Mouse (Mus musculus): ENCODE results near the gene Dnm2. TPM values are rescaled to one million over a fixed set of nuclear protein-coding genes. Genes with fewer than 3 reads are reported as not detected.
"Not testable (repeated sequence)": the region's sequence is repeated elsewhere in the genome, so short reads cannot be mapped to it uniquely, and the experiment has no call there.

Gene Dnm2
- polyA plus RNA-seq, 1 experiment from 2014 or later: 66.4 TPM

- H3K27ac ChIP-seq (replicated peaks; ENCODE audit: low read depth, low read length); H3K36me3 ChIP-seq (ENCODE audit: control insufficient read depth, insufficient read depth, low read length); H3K9ac ChIP-seq (ENCODE audit: low read length); H3K9me3 ChIP-seq (ENCODE audit: control insufficient read depth, low read length); H3K27me3 ChIP-seq (ENCODE audit: control insufficient read depth, insufficient read depth, low read length); DNase-seq (ENCODE audit: low spot score); H3K4me3 ChIP-seq (ENCODE audit: low read depth, low read length); ATAC-seq (ENCODE audit: insufficient number of reproducible peaks, low FRiP score, low TSS enrichment, low read depth); H3K4me1 ChIP-seq (ENCODE audit: control insufficient read depth, insufficient read depth, low read length); H3K4me2 ChIP-seq (ENCODE audit: low read depth, severe bottlenecking): not testable (repeated sequence)
- 94% methylated on average over 7 of the region's 7 CpGs for WGBS
Measured at GRCm38 (mm10) chr9:21464565-21464928, 39.8 kb downstream of the Dnm2 start.

GRCm38 (mm10) chr9:21469032-21470024, 44.6 kb downstream of the Dnm2 start:
- H3K9ac ChIP-seq (ENCODE audit: low read length): no peak overlapping the region
- peak; percentile 62 for DNase-seq (ENCODE audit: low spot score)
- no peaks in the 10 kb centered on the region for H3K27me3 ChIP-seq (ENCODE audit: control insufficient read depth, insufficient read depth, low read length)
- WGBS: 90% methylated on average over 20 of the region's 20 CpGs
- H3K36me3 ChIP-seq (ENCODE audit: control insufficient read depth, insufficient read depth, low read length): peaks cover 11% of the 10 kb centered on the region; the same call in 1 of the 2 replicates
- H3K27ac ChIP-seq (replicated peaks; ENCODE audit: low read depth, low read length): no peak overlapping the region
- no peaks in the 10 kb centered on the region for H3K4me1 ChIP-seq (ENCODE audit: control insufficient read depth, insufficient read depth, low read length)
- no peaks in the 10 kb centered on the region for H3K9me3 ChIP-seq (ENCODE audit: control insufficient read depth, low read length)
- H3K4me3 ChIP-seq (ENCODE audit: low read depth, low read length): no peak overlapping the region
- ATAC-seq (ENCODE audit: insufficient number of reproducible peaks, low FRiP score, low TSS enrichment, low read depth): no peak
- H3K4me2 ChIP-seq (ENCODE audit: low read depth, severe bottlenecking): no peak overlapping the region

- DNase-seq (ENCODE audit: low spot score) (no peak), ATAC-seq (ENCODE audit: insufficient number of reproducible peaks, low FRiP score, low TSS enrichment, low read depth) (no peak)
- H3K9ac ChIP-seq (ENCODE audit: low read length): no peak overlapping the region
- no peak overlapping the region for H3K4me2 ChIP-seq (ENCODE audit: low read depth, severe bottlenecking)
- H3K27ac ChIP-seq (replicated peaks; ENCODE audit: low read depth, low read length): no peak overlapping the region
- no peak overlapping the region for H3K4me3 ChIP-seq (ENCODE audit: low read depth, low read length)
- H3K36me3 ChIP-seq (ENCODE audit: control insufficient read depth, insufficient read depth, low read length): peaks cover 24% of the 10 kb centered on the region
- no peaks in the 10 kb centered on the region for H3K27me3 ChIP-seq (ENCODE audit: control insufficient read depth, insufficient read depth, low read length)
- 93% methylated on average over 4 of the region's 4 CpGs for WGBS
- peaks cover 4% of the 10 kb centered on the region for H3K9me3 ChIP-seq (ENCODE audit: control insufficient read depth, low read length)
- H3K4me1 ChIP-seq (ENCODE audit: control insufficient read depth, insufficient read depth, low read length): no peaks in the 10 kb centered on the region
Measured at GRCm38 (mm10) chr9:21472913-21473312, 48.2 kb downstream of the Dnm2 start.

- no peak overlapping the region for H3K4me2 ChIP-seq (ENCODE audit: low read depth, severe bottlenecking)
- peaks cover 37% of the 10 kb centered on the region for H3K36me3 ChIP-seq (ENCODE audit: control insufficient read depth, insufficient read depth, low read length)
- no peaks in the 10 kb centered on the region for H3K27me3 ChIP-seq (ENCODE audit: control insufficient read depth, insufficient read depth, low read length)
- H3K4me3 ChIP-seq (ENCODE audit: low read depth, low read length): no peak overlapping the region
- no peak overlapping the region for H3K27ac ChIP-seq (replicated peaks; ENCODE audit: low read depth, low read length)
- H3K9me3 ChIP-seq (ENCODE audit: control insufficient read depth, low read length): peaks cover 5% of the 10 kb centered on the region
- no peak for DNase-seq (ENCODE audit: low spot score)
- 96% methylated on average over 6 of the region's 6 CpGs for WGBS
- H3K9ac ChIP-seq (ENCODE audit: low read length): no peak overlapping the region
- no peak for ATAC-seq (ENCODE audit: insufficient number of reproducible peaks, low FRiP score, low TSS enrichment, low read depth)
- H3K4me1 ChIP-seq (ENCODE audit: control insufficient read depth, insufficient read depth, low read length): no peaks in the 10 kb centered on the region
Measured at GRCm38 (mm10) chr9:21477707-21478106, 53.0 kb downstream of the Dnm2 start.

- Histone ChIP-seq H3K36me3 (ENCODE audit: control insufficient read depth, insufficient read depth, low read length) (peaks cover 6% of the 10 kb centered on the region; the same call in 1 of the 2 replicates), H3K27me3 (ENCODE audit: control insufficient read depth, insufficient read depth, low read length) (no peaks in the 10 kb centered on the region), H3K4me3 (ENCODE audit: low read depth, low read length) (no peak overlapping the region), H3K4me1 (ENCODE audit: control insufficient read depth, insufficient read depth, low read length) (no peaks in the 10 kb centered on the region), H3K27ac (replicated peaks; ENCODE audit: low read depth, low read length) (no peak overlapping the region), H3K4me2 (ENCODE audit: low read depth, severe bottlenecking) (no peak overlapping the region), H3K9ac (ENCODE audit: low read length) (no peak overlapping the region), H3K9me3 (ENCODE audit: control insufficient read depth, low read length) (no peaks in the 10 kb centered on the region)
- 89% methylated on average over 4 of the region's 4 CpGs for WGBS
- DNase-seq (ENCODE audit: low spot score) (no peak), ATAC-seq (ENCODE audit: insufficient number of reproducible peaks, low FRiP score, low TSS enrichment, low read depth) (no peak)
Measured at GRCm38 (mm10) chr9:21484065-21484464, 59.4 kb downstream of the Dnm2 start.

GRCm38 (mm10) chr9:21488246-21488645, 63.5 kb downstream of the Dnm2 start:
- not testable (repeated sequence) for H3K4me1 ChIP-seq (ENCODE audit: control insufficient read depth, insufficient read depth, low read length); H3K27ac ChIP-seq (replicated peaks; ENCODE audit: low read depth, low read length); H3K4me3 ChIP-seq (ENCODE audit: low read depth, low read length); ATAC-seq (ENCODE audit: insufficient number of reproducible peaks, low FRiP score, low TSS enrichment, low read depth); DNase-seq (ENCODE audit: low spot score); H3K27me3 ChIP-seq (ENCODE audit: control insufficient read depth, insufficient read depth, low read length); H3K36me3 ChIP-seq (ENCODE audit: control insufficient read depth, insufficient read depth, low read length); H3K4me2 ChIP-seq (ENCODE audit: low read depth, severe bottlenecking); H3K9me3 ChIP-seq (ENCODE audit: control insufficient read depth, low read length); H3K9ac ChIP-seq (ENCODE audit: low read length)
- 100% methylated on average over 1 of the region's 2 CpGs for WGBS

- Histone ChIP-seq H3K4me3 (ENCODE audit: low read depth, low read length) (no peak overlapping the region), H3K27ac (replicated peaks; ENCODE audit: low read depth, low read length) (no peak overlapping the region), H3K9ac (ENCODE audit: low read length) (no peak overlapping the region), H3K4me1 (ENCODE audit: control insufficient read depth, insufficient read depth, low read length) (0 out of 2 replicates have a peak, but pooled peaks cover under 1% of the 10 kb centered on the region), H3K9me3 (ENCODE audit: control insufficient read depth, low read length) (no peaks in the 10 kb centered on the region), H3K27me3 (ENCODE audit: control insufficient read depth, insufficient read depth, low read length) (no peaks in the 10 kb centered on the region), H3K36me3 (ENCODE audit: control insufficient read depth, insufficient read depth, low read length) (peaks cover 4% of the 10 kb centered on the region; the same call in 1 of the 2 replicates), H3K4me2 (ENCODE audit: low read depth, severe bottlenecking) (no peak overlapping the region)
- WGBS: 88% methylated on average over 9 of the region's 9 CpGs
- no peak for DNase-seq (ENCODE audit: low spot score)
- ATAC-seq (ENCODE audit: insufficient number of reproducible peaks, low FRiP score, low TSS enrichment, low read depth): no peak
Measured at GRCm38 (mm10) chr9:21490696-21491095, 66.0 kb downstream of the Dnm2 start.

GRCm38 (mm10) chr9:21493907-21494306, 69.2 kb downstream of the Dnm2 start:
- Histone ChIP-seq H3K4me1 (ENCODE audit: control insufficient read depth, insufficient read depth, low read length) (0 out of 2 replicates have a peak, but pooled peaks cover 2% of the 10 kb centered on the region), H3K9me3 (ENCODE audit: control insufficient read depth, low read length) (no peaks in the 10 kb centered on the region), H3K4me3 (ENCODE audit: low read depth, low read length) (no peak overlapping the region), H3K27me3 (ENCODE audit: control insufficient read depth, insufficient read depth, low read length) (no peaks in the 10 kb centered on the region), H3K9ac (ENCODE audit: low read length) (no peak overlapping the region), H3K4me2 (ENCODE audit: low read depth, severe bottlenecking) (0 out of 2 replicates have a peak overlapping the region, but pooled peaks have one; percentile 7), H3K27ac (replicated peaks; ENCODE audit: low read depth, low read length) (no peak overlapping the region), H3K36me3 (ENCODE audit: control insufficient read depth, insufficient read depth, low read length) (peaks cover 4% of the 10 kb centered on the region; the same call in 1 of the 2 replicates)
- WGBS: 65% methylated on average over 2 of the region's 2 CpGs
- DNase-seq (ENCODE audit: low spot score): no peak
- ATAC-seq (ENCODE audit: insufficient number of reproducible peaks, low FRiP score, low TSS enrichment, low read depth): no peak
